Mouse (Mus musculus) urinary bladder, postnatal 4 days (tissue): Measurements from ENCODE around the gene Cbx7.
"Not testable (repeated sequence)": the region's sequence is repeated elsewhere in the genome, so short reads cannot be mapped to it uniquely, and the experiment has no call there.

Experiments used
- DNase-seq, 2 experiments: peaks; one replicate each; pipeline ENCODE4 v3.0.0; 2021 to 2022; ENCODE audit warnings: low spot score in 2 of 2

Cbx7 gene

GRCm38 (mm10) chr15:79895221-79896079 lies 75.5 kb downstream of the Cbx7 start:
- not testable (repeated sequence) for DNase-seq

- no peak for DNase-seq
Measured at GRCm38 (mm10) chr15:79894343-79894742, 76.6 kb downstream of the Cbx7 start.

- no peak for DNase-seq
Measured at GRCm38 (mm10) chr15:79893824-79894123, 77.1 kb downstream of the Cbx7 start.

GRCm38 (mm10) chr15:79892995-79893823 lies 77.7 kb downstream of the Cbx7 start:
- no peak for DNase-seq

- peak in 1 of 2 experiments; percentile 42 for DNase-seq
Measured at GRCm38 (mm10) chr15:79892213-79892541, 78.7 kb downstream of the Cbx7 start.

- peak; percentile 52 to 80 for DNase-seq
Measured at GRCm38 (mm10) chr15:79891436-79892212, 79.3 kb downstream of the Cbx7 start, which contains the start of gene Apobec3. TSS of gene Apobec3 (plus strand) at chr15:79891659.

- no peak for DNase-seq
Measured at GRCm38 (mm10) chr15:79884820-79885219, 86.1 kb downstream of the Cbx7 start.

GRCm38 (mm10) chr15:79883352-79883822 lies 87.5 kb downstream of the Cbx7 start:
- peak; percentile 94 for DNase-seq

- DNase-seq, result no peak
Measured at GRCm38 (mm10) chr15:79882623-79883267, 88.2 kb downstream of the Cbx7 start.

GRCm38 (mm10) chr15:79880477-79880876 lies 90.4 kb downstream of the Cbx7 start:
- no peak for DNase-seq

GRCm38 (mm10) chr15:79879319-79879718 lies 91.6 kb downstream of the Cbx7 start:
- peak; percentile 86 to 88 for DNase-seq

GRCm38 (mm10) chr15:79878725-79879136 lies 92.2 kb downstream of the Cbx7 start:
- peak in 1 of 2 experiments; percentile 40 for DNase-seq

GRCm38 (mm10) chr15:79875261-79875995 lies 95.5 kb downstream of the Cbx7 start:
- DNase-seq, result no peak

GRCm38 (mm10) chr15:79873995-79874394 lies 96.9 kb downstream of the Cbx7 start:
- no peak for DNase-seq

GRCm38 (mm10) chr15:79873545-79873944 lies 97.4 kb downstream of the Cbx7 start:
- DNase-seq, result no peak

GRCm38 (mm10) chr15:79867260-79868002 lies 103.5 kb downstream of the Cbx7 start:
- no peak for DNase-seq
